ENCODE assay signal across 7 mouse cellular contexts in genomic region chr9:37146353-37146602, GRCm38 (mm10). TPM values are rescaled to one million over a fixed set of nuclear protein-coding genes. Genes with fewer than 3 reads are reported as not detected.
A peak's percentile ranks its signal among the peaks of the same experiment; 100 is the strongest.
DNase-seq lines count a peak whose midpoint lies in the region; ATAC-seq and TF ChIP-seq lines count a peak whose summit lies in the region.

No protein-coding gene starts in this region.

- H3K4me2 ChIP-seq in lung, embryonic 16.5 days (ENCODE audit: low read depth, low read length) = peak overlapping the region; percentile 96
- peak overlapping the region; percentile 98 for H3K4me2 ChIP-seq in intestine, postnatal 0 days (replicated peaks; ENCODE audit: low read depth)
- peak overlapping the region; percentile 87 for H3K4me2 ChIP-seq in myocyte (ENCODE audit: low read depth)

- no peaks in the 10 kb centered on the region for H3K36me3 ChIP-seq in lung, embryonic 16.5 days (ENCODE audit: control insufficient read depth, insufficient read depth, low read length)
- H3K36me3 ChIP-seq in forebrain, embryonic 10.5 days (replicated peaks) = no peaks in the 10 kb centered on the region
- H3K36me3 ChIP-seq in intestine, postnatal 0 days (ENCODE audit: control insufficient read depth, insufficient read depth) = no peaks in the 10 kb centered on the region
- H3K36me3 ChIP-seq in myocyte (ENCODE audit: control insufficient read depth, insufficient read depth) = no peaks in the 10 kb centered on the region

- no peak for TF ChIP-seq POLR2A in myocyte (IDR thresholded peaks at IDR 0.05; ENCODE audit: insufficient read length, low read depth)

- no peak for DNase-seq in lung, postnatal 10 days
- DNase-seq in forebrain, embryonic 10.5 days (ENCODE audit: extremely low spot score, low spot score) = peak; percentile 69
- DNase-seq in left cerebral cortex, postnatal 10 days (ENCODE audit: extremely low spot score in 1 of 2, low spot score in 2 of 2) = no peak
- DNase-seq in adrenal gland, postnatal 14 days = no peak

- peak overlapping the region; percentile 87 for H3ac ChIP-seq in myocyte (ENCODE audit: control insufficient read depth, insufficient read length)

- peaks cover 32% of the 10 kb centered on the region for H3K79me2 ChIP-seq in myocyte (ENCODE audit: control insufficient read depth, insufficient read depth)

- H3K4me3 ChIP-seq in lung, embryonic 16.5 days (ENCODE audit: low read length) = peak overlapping the region; percentile 74
- peak overlapping the region; percentile 96 for H3K4me3 ChIP-seq in forebrain, embryonic 10.5 days
- H3K4me3 ChIP-seq in intestine, postnatal 0 days (ENCODE audit: low read depth, low read length) = peak overlapping the region; percentile 70
- peak overlapping the region; percentile 80 for H3K4me3 ChIP-seq in myocyte

- peak overlapping the region; percentile 91 for H3K9ac ChIP-seq in lung, embryonic 16.5 days (ENCODE audit: low read length)
- peak overlapping the region; percentile 70 for H3K9ac ChIP-seq in intestine, postnatal 0 days (ENCODE audit: low read depth, low read length)

- TF ChIP-seq CTCF in intestine, postnatal 0 days (IDR thresholded peaks at IDR 0.05; ENCODE audit: low read depth) = no peak

- peak; percentile 51 for ATAC-seq in lung, embryonic 16.5 days (ENCODE audit: low read depth)
- no peak; the same call in none of the 2 replicates for ATAC-seq in intestine, postnatal 0 days

- H3K27ac ChIP-seq in lung, embryonic 16.5 days (ENCODE audit: low read length) = peak overlapping the region; percentile 95
- H3K27ac ChIP-seq in forebrain, embryonic 10.5 days = peak overlapping the region; percentile 99
- peak overlapping the region; percentile 88 for H3K27ac ChIP-seq in intestine, postnatal 0 days (ENCODE audit: low read depth, low read length)

- peaks cover 8% of the 10 kb centered on the region for H3K27me3 ChIP-seq in lung, embryonic 16.5 days (ENCODE audit: control insufficient read depth, insufficient read depth, low read depth, low read length)
- H3K27me3 ChIP-seq in forebrain, embryonic 10.5 days (ENCODE audit: poor library complexity, severe bottlenecking) = peaks cover 14% of the 10 kb centered on the region
- H3K27me3 ChIP-seq in intestine, postnatal 0 days (replicated peaks; ENCODE audit: control insufficient read depth, insufficient read depth, low read length) = peaks cover 26% of the 10 kb centered on the region
- H3K27me3 ChIP-seq in myocyte (ENCODE audit: control insufficient read depth, insufficient read depth, insufficient read length) = no peaks in the 10 kb centered on the region

- H3K4me1 ChIP-seq in lung, embryonic 16.5 days (replicated peaks; ENCODE audit: control insufficient read depth, insufficient read depth, low read length) = peaks cover 12% of the 10 kb centered on the region
- peaks cover 60% of the 10 kb centered on the region for H3K4me1 ChIP-seq in forebrain, embryonic 10.5 days
- H3K4me1 ChIP-seq in intestine, postnatal 0 days (replicated peaks; ENCODE audit: control insufficient read depth, insufficient read depth, low read length) = no peaks in the 10 kb centered on the region

- under 1% methylated on average over 12 of the region's 12 CpGs for WGBS in lung, embryonic 16.5 days
- WGBS in forebrain, embryonic 10.5 days = under 1% methylated on average over 12 of the region's 12 CpGs
- WGBS in intestine, postnatal 0 days = under 1% methylated on average over 12 of the region's 12 CpGs

- intact Hi-C loops in left cerebral cortex, postnatal 10 days (cut with DNase I) = loop anchor here (5.0 kb wide), 1 partner anchor 254 kb away; no protein-coding TSS in a partner anchor

- no peaks in the 10 kb centered on the region for H3K9me3 ChIP-seq in lung, embryonic 16.5 days (ENCODE audit: control insufficient read depth, low read length)
- no peaks in the 10 kb centered on the region for H3K9me3 ChIP-seq in forebrain, embryonic 10.5 days
- no peaks in the 10 kb centered on the region for H3K9me3 ChIP-seq in intestine, postnatal 0 days (ENCODE audit: control insufficient read depth)

TF ChIP-seq in myocyte, 11 proteins besides CTCF, POLR2A, EP300 and RAD21:
- TF ChIP-seq TCF12 (IDR thresholded peaks at IDR 0.05; ENCODE audit: insufficient read depth, poor library complexity, severe bottlenecking) = no peak
- TF ChIP-seq E2F4 (IDR thresholded peaks at IDR 0.05; ENCODE audit: insufficient read depth) = no peak
- TF ChIP-seq SRF (IDR thresholded peaks at IDR 0.05; ENCODE audit: control insufficient read depth, insufficient read length, low read depth) = no peak
- no peak for TF ChIP-seq REST (IDR thresholded peaks at IDR 0.05; ENCODE audit: insufficient read depth, insufficient read length)
- TF ChIP-seq POLR2AphosphoS2 (IDR thresholded peaks at IDR 0.05; ENCODE audit: insufficient read length, low read depth) = no peak
- TF ChIP-seq USF1 (IDR thresholded peaks at IDR 0.05; ENCODE audit: low read depth) = no peak
- no peak for TF ChIP-seq MYOG (IDR thresholded peaks at IDR 0.05; ENCODE audit: control insufficient read depth in 1 of 3, insufficient read depth in 1 of 3, insufficient read length in 2 of 3, low read depth in 2 of 3)
- TF ChIP-seq CEBPB (IDR thresholded peaks at IDR 0.05; ENCODE audit: insufficient read depth, poor library complexity, severe bottlenecking) = no peak
- no peak for TF ChIP-seq MYOD1 (IDR thresholded peaks at IDR 0.05; ENCODE audit: control insufficient read depth in 1 of 3, insufficient read length in 2 of 3, low read depth in 2 of 3)
- no peak for TF ChIP-seq MAX (IDR thresholded peaks at IDR 0.05; ENCODE audit: low read depth)
- TF ChIP-seq TCF3 (IDR thresholded peaks at IDR 0.05; ENCODE audit: insufficient read length, low read depth) = no peak

RNA-seq across cellular contexts. Expression of gene Pknox2, which starts 0.9 kb away (rescaled TPM):
- 11.7 and 12.8 TPM in 2 replicates for polyA plus RNA-seq in lung, embryonic 16.5 days (2015; fragmentation: Nextera tagmentation; extraction: Ambion mirVana)
- 35.3 and 36.8 TPM in 2 replicates for polyA plus RNA-seq in forebrain, embryonic 10.5 days (2016; fragmentation: Nextera tagmentation; extraction: Ambion mirVana)
- 2.4 and 2.8 TPM in 2 replicates for polyA plus RNA-seq in intestine, postnatal 0 days (2015; fragmentation: Nextera tagmentation; extraction: Ambion mirVana)
- 20.4 TPM for polyA plus RNA-seq in myocyte (2012; fragmentation: generic; extraction: Trizol)
- total RNA-seq in left cerebral cortex, postnatal 10 days (2021) = 10 to 100 TPM; 72.9 to 75.7 TPM
- 2.5 and 3.4 TPM in 2 replicates for total RNA-seq in adrenal gland, postnatal 14 days (2021)
